Mouse (Mus musculus): Measurements from ENCODE around the gene Zfp113. TPM values are rescaled to one million over a fixed set of nuclear protein-coding genes. Genes with fewer than 3 reads are reported as not detected.

The Zfp113 gene
- total and polyA plus RNA-seq, 3 experiments = 4.4 to 7.0 (median 5.8) TPM

DNA sequence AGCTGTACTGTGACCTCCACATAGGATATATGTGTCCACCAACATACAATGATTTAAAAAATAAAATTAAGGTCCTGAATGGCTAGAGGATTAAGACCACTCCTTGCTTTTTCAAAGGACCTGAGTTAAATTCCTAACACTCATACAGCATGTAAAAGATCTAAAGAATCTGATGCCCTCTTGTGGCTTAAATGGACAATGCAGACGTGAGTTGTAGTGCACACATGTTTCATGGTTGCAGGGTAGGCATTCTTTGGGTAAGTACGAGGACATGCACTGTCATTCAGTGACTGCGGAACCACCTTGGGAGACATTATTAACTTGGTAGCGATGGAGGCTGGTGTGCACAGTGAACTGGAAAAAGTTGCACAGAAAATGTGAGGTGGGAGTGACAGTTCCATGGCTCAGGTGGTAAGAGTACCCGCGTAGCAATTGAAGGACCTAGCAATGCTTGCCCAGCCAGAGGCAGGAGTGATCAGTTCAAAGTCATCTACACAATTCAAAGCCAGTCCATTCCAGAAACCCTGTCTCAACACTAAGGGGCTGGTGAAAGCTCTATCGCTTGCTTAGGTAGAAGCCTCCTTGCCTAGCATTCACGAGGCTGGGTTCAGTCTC, 17.5 kb downstream of the Zfp113 start:
- Histone ChIP-seq H3K9ac (ENCODE audit: insufficient read depth, low read depth) (no peak overlapping the region), H3K79me2 (replicated peaks; ENCODE audit: control insufficient read depth, extremely low read depth, insufficient read depth, poor library complexity, severe bottlenecking) (no peaks in the 10 kb centered on the region), H3K4me3 (replicated peaks in 1 of 3; ENCODE audit: low read depth in 2 of 3, low read length in 2 of 3, poor library complexity in 1 of 3) (no peak overlapping the region), H3K27ac (ENCODE audit: insufficient read depth, low read depth) (no peak overlapping the region), H3K36me3 (replicated peaks in 1 of 2; ENCODE audit: control insufficient read depth in 1 of 2, insufficient read depth in 1 of 2, low read length in 1 of 2) (peaks cover 14 to 36% of the 10 kb centered on the region in 2 experiments), H3K9me3 (replicated peaks; ENCODE audit: low read length) (no peaks in the 10 kb centered on the region), H3K27me3 (replicated peaks) (no peaks in the 10 kb centered on the region), H3K4me1 (ENCODE audit: control insufficient read depth in 1 of 2, insufficient read depth in 2 of 2) (no peaks in the 10 kb centered on the region; a peak in 2 of 4 replicates), H3K4me2 (ENCODE audit: insufficient read depth, low read depth, poor library complexity, severe bottlenecking) (no peak overlapping the region)
- in situ Hi-C loops (cut with MboI; ENCODE audit: low pct_ligation_motif_present, low pct_unique_long_range_greater_than_20kb, low sequenced_read_pairs) = no loop called here
- TF ChIP-seq ELF1 (IDR thresholded peaks at IDR 0.05; ENCODE audit: low read depth, low read length) = no peak
- TF ChIP-seq USF2 (conservative IDR thresholded peaks at IDR 0.05; ENCODE audit: low read depth, low read length) = no peak
- peak; percentile 39; the same call in 1 of the 2 replicates for TF ChIP-seq SMC3 (IDR thresholded peaks at IDR 0.05; ENCODE audit: low read depth, low read length)
- peak; percentile 62; the same call in 1 of the 2 replicates for TF ChIP-seq MYC (IDR thresholded peaks at IDR 0.05; ENCODE audit: low read depth, low read length)
- no peak for TF ChIP-seq ETS1 (conservative IDR thresholded peaks at IDR 0.05; ENCODE audit: low read depth, low read length)
- TF ChIP-seq RAD21 (IDR thresholded peaks at IDR 0.05; ENCODE audit: low read depth, low read length) = peak; percentile 51
- TF ChIP-seq CTCF (conservative IDR thresholded peaks at IDR 0.05 in 1 of 2, IDR thresholded peaks at IDR 0.05 in 1 of 2; ENCODE audit: low read depth in 2 of 2, low read length in 2 of 2) = peak; percentile 51 to 71
- dilution Hi-C loops (cut with MboI; ENCODE audit: extremely low pct_ligation_motif_present, extremely low pct_unique_long_range_greater_than_20kb, low sequenced_read_pairs) = no loop called here
- peak; percentile 57 for DNase-seq (ENCODE audit: extremely low read depth)

DNA sequence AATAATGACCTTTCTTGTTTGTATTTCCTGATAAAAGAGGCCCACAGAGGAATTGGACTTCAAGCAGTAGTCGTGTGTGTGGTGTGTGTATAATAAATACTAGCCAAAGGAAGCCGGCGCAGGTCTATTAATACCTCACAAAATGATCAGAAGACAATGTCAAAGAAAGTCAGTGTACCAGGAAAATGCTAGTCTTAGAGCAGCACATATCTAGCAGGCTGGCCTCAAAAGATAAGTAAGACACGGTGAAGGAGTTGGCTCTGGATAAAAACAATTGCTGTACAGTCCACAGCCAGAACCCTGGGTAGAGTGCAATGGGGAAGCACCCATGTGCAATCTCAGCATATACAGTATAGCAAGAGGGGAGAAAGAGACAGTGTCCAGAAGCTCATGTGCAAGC, 18.3 kb downstream of the Zfp113 start:
- Histone ChIP-seq H3K79me2 (replicated peaks; ENCODE audit: control insufficient read depth, extremely low read depth, insufficient read depth, poor library complexity, severe bottlenecking) (no peaks in the 10 kb centered on the region), H3K4me1 (ENCODE audit: control insufficient read depth in 1 of 2, insufficient read depth in 2 of 2) (no peaks in the 10 kb centered on the region; a peak in 2 of 4 replicates), H3K4me2 (ENCODE audit: insufficient read depth, low read depth, poor library complexity, severe bottlenecking) (no peak overlapping the region), H3K27me3 (replicated peaks) (no peaks in the 10 kb centered on the region), H3K9ac (ENCODE audit: insufficient read depth, low read depth) (no peak overlapping the region), H3K36me3 (replicated peaks in 1 of 2; ENCODE audit: control insufficient read depth in 1 of 2, insufficient read depth in 1 of 2, low read length in 1 of 2) (peaks cover 20 to 39% of the 10 kb centered on the region in 2 experiments), H3K27ac (ENCODE audit: insufficient read depth, low read depth) (no peak overlapping the region), H3K4me3 (replicated peaks in 1 of 3; ENCODE audit: low read depth in 2 of 3, low read length in 2 of 3, poor library complexity in 1 of 3) (no peak overlapping the region), H3K9me3 (replicated peaks; ENCODE audit: low read length) (no peaks in the 10 kb centered on the region)
- dilution Hi-C loops (cut with MboI; ENCODE audit: extremely low pct_ligation_motif_present, extremely low pct_unique_long_range_greater_than_20kb, low sequenced_read_pairs) (no loop called here), in situ Hi-C loops (cut with MboI; ENCODE audit: low pct_ligation_motif_present, low pct_unique_long_range_greater_than_20kb, low sequenced_read_pairs) (no loop called here)
- TF ChIP-seq BHLHE40 (IDR thresholded peaks at IDR 0.05; ENCODE audit: low read depth, low read length) = no peak
- no peak for TF ChIP-seq ZMIZ1 (IDR thresholded peaks at IDR 0.05; ENCODE audit: low read depth, low read length)
- DNase-seq (ENCODE audit: extremely low read depth) = no peak

DNA sequence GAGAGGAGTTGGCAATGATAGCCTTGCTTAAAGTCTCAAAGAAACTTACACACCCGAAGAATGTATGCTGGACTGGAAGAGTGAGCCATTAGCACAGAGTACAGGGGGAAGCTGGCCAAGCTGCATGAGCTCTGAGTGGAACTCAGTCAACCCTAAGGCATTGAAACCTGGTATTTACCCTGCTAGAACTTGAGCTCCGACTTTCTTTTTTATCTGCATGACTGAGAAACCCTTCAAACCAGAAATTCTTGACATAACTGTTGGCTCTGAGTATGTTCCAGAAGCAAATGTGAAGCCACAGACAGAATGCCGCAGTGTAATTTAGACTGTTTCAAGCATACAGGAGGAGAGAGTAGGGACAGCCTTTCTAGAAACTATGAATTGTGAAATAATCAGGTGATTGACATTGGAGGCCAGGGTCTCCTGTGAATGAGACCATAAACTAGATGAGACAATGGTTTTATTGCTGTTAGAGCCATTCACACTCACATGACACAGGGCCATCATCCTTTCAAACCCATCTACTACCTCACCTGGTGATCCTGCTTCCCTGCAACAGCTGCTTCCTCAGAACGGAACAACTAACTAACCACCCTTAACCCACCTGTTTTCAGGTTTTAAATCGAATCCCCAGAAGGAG, 23.0 kb downstream of the Zfp113 start:
- Histone ChIP-seq H3K4me3 (replicated peaks in 1 of 3; ENCODE audit: low read depth in 2 of 3, low read length in 2 of 3, poor library complexity in 1 of 3) (no peak overlapping the region), H3K36me3 (replicated peaks in 1 of 2; ENCODE audit: control insufficient read depth in 1 of 2, insufficient read depth in 1 of 2, low read length in 1 of 2) (peaks cover 42 to 62% of the 10 kb centered on the region in 2 experiments), H3K9ac (ENCODE audit: insufficient read depth, low read depth) (no peak overlapping the region), H3K9me3 (replicated peaks; ENCODE audit: low read length) (no peaks in the 10 kb centered on the region), H3K4me1 (ENCODE audit: control insufficient read depth in 1 of 2, insufficient read depth in 2 of 2) (no peaks in the 10 kb centered on the region), H3K27ac (ENCODE audit: insufficient read depth, low read depth) (no peak overlapping the region), H3K4me2 (ENCODE audit: insufficient read depth, low read depth, poor library complexity, severe bottlenecking) (no peak overlapping the region), H3K79me2 (replicated peaks; ENCODE audit: control insufficient read depth, extremely low read depth, insufficient read depth, poor library complexity, severe bottlenecking) (no peaks in the 10 kb centered on the region), H3K27me3 (replicated peaks) (no peaks in the 10 kb centered on the region)
- DNase-seq (ENCODE audit: extremely low read depth) = no peak
- in situ Hi-C loops (cut with MboI; ENCODE audit: low pct_ligation_motif_present, low pct_unique_long_range_greater_than_20kb, low sequenced_read_pairs) (no loop called here), dilution Hi-C loops (cut with MboI; ENCODE audit: extremely low pct_ligation_motif_present, extremely low pct_unique_long_range_greater_than_20kb, low sequenced_read_pairs) (no loop called here)
- TF ChIP-seq ZC3H11A (IDR thresholded peaks at IDR 0.05; ENCODE audit: low read depth, low read length) (no peak), ETS1 (conservative IDR thresholded peaks at IDR 0.05; ENCODE audit: low read depth, low read length) (no peak), MAZ (IDR thresholded peaks at IDR 0.05; ENCODE audit: low read depth, low read length) (no peak), TBP (conservative IDR thresholded peaks at IDR 0.05; ENCODE audit: low read depth, low read length) (no peak), ZNF384 (IDR thresholded peaks at IDR 0.05; ENCODE audit: low read depth, low read length) (no peak), NELFE (IDR thresholded peaks at IDR 0.05; ENCODE audit: low read depth, low read length) (no peak), TCF12 (IDR thresholded peaks at IDR 0.05; ENCODE audit: low read depth, low read length) (no peak), JUND (conservative IDR thresholded peaks at IDR 0.05; ENCODE audit: low read depth, low read length) (no peak), CHD2 (IDR thresholded peaks at IDR 0.05; ENCODE audit: low read length) (no peak), CHD1 (IDR thresholded peaks at IDR 0.05; ENCODE audit: low read depth, low read length) (no peak), SIN3A (IDR thresholded peaks at IDR 0.05; ENCODE audit: low read length) (no peak), MXI1 (IDR thresholded peaks at IDR 0.05; ENCODE audit: low read depth, low read length) (no peak), PAX5 (IDR thresholded peaks at IDR 0.05; ENCODE audit: low read length) (no peak), ZMIZ1 (IDR thresholded peaks at IDR 0.05; ENCODE audit: low read depth, low read length) (no peak), NRF1 (IDR thresholded peaks at IDR 0.05; ENCODE audit: low read depth, low read length) (no peak), MAX (IDR thresholded peaks at IDR 0.05; ENCODE audit: low read length) (no peak), MAFK (IDR thresholded peaks at IDR 0.05; ENCODE audit: insufficient replicate concordance, low read length) (no peak), KAT2A (IDR thresholded peaks at IDR 0.05; ENCODE audit: insufficient replicate concordance, low read length) (no peak)
